Comparison of ENCODE assay signal across 9 mouse cellular contexts in genomic region chr17:32905239-32905638, GRCm38 (mm10). TPM values are rescaled to one million over a fixed set of nuclear protein-coding genes. Genes with fewer than 3 reads are reported as not detected.
DNase-seq lines count a peak whose midpoint lies in the region; ATAC-seq and TF ChIP-seq lines count a peak whose summit lies in the region.
"Had no signal": no experiment of that assay in that cellular context is flagged by ENCODE, and none has a peak within 500 bp of the region (broad histone marks: within the 10 kb centered on the region; RNA-seq: fewer than 3 reads in every experiment).

No protein-coding gene starts in this region.

- TF ChIP-seq POLR2A in embryonic fibroblast, embryonic 13.5 days (IDR thresholded peaks at IDR 0.05; ENCODE audit: low read depth, low read length): no peak

- H3K36me3 ChIP-seq in hindbrain, embryonic 14.5 days (replicated peaks; ENCODE audit: control insufficient read depth, insufficient read depth): no peaks in the 10 kb centered on the region
- no peaks in the 10 kb centered on the region for H3K36me3 ChIP-seq in limb, embryonic 11.5 days (ENCODE audit: control insufficient read depth, insufficient read depth, low read length)
- H3K36me3 ChIP-seq in midbrain, embryonic 12.5 days: no peaks in the 10 kb centered on the region
- no peaks in the 10 kb centered on the region for H3K36me3 ChIP-seq in stomach, embryonic 14.5 days (ENCODE audit: control insufficient read depth, insufficient read depth, low read length)

- no peak overlapping the region for H3K27ac ChIP-seq in embryonic fibroblast, embryonic 13.5 days (ENCODE audit: insufficient read depth, low read length)
- no peak overlapping the region for H3K27ac ChIP-seq in hindbrain, embryonic 14.5 days
- H3K27ac ChIP-seq in limb, embryonic 11.5 days (replicated peaks; ENCODE audit: low read depth, low read length): no peak overlapping the region
- no peak overlapping the region for H3K27ac ChIP-seq in midbrain, embryonic 12.5 days (replicated peaks)
- H3K27ac ChIP-seq in stomach, embryonic 14.5 days (ENCODE audit: low read length): no peak overlapping the region
- H3K27ac ChIP-seq: macrophage had no signal

- H3K4me2 ChIP-seq in hindbrain, embryonic 14.5 days (replicated peaks): peak overlapping the region; percentile 48
- H3K4me2 ChIP-seq in limb, embryonic 11.5 days (ENCODE audit: low read depth, severe bottlenecking): peak overlapping the region; percentile 18; the same call in 1 of the 2 replicates
- H3K4me2 ChIP-seq in midbrain, embryonic 12.5 days (replicated peaks): peak overlapping the region; percentile 46
- peak overlapping the region; percentile 23 for H3K4me2 ChIP-seq in stomach, embryonic 14.5 days (replicated peaks; ENCODE audit: low read depth, low read length)

- 0 out of 2 replicates have a peak, but pooled peaks have one; percentile 48 for ATAC-seq in hindbrain, embryonic 14.5 days (ENCODE audit: low FRiP score)
- no peak for ATAC-seq in limb, embryonic 11.5 days (ENCODE audit: insufficient number of reproducible peaks, low FRiP score, low TSS enrichment, low read depth)
- ATAC-seq in midbrain, embryonic 12.5 days (ENCODE audit: low FRiP score, low read depth): no peak
- ATAC-seq in stomach, embryonic 14.5 days (ENCODE audit: insufficient number of reproducible peaks, insufficient read depth, low FRiP score, low read depth): no peak

- intact Hi-C loops in heart, postnatal 25 days (cut with DNase I): loop anchor here (2.0 kb wide), 1 partner anchor 46 kb away; no protein-coding TSS in a partner anchor

- H3K4me1 ChIP-seq in embryonic fibroblast, embryonic 13.5 days (ENCODE audit: control insufficient read depth, insufficient read depth, low read length): no peaks in the 10 kb centered on the region
- H3K4me1 ChIP-seq in hindbrain, embryonic 14.5 days (replicated peaks; ENCODE audit: control insufficient read depth, insufficient read depth, low read length): no peaks in the 10 kb centered on the region
- no peaks in the 10 kb centered on the region for H3K4me1 ChIP-seq in limb, embryonic 11.5 days (ENCODE audit: control insufficient read depth, insufficient read depth, low read length)
- H3K4me1 ChIP-seq in midbrain, embryonic 12.5 days: no peaks in the 10 kb centered on the region
- H3K4me1 ChIP-seq in stomach, embryonic 14.5 days (ENCODE audit: control insufficient read depth, insufficient read depth, low read length): no peaks in the 10 kb centered on the region

- 14% methylated on average over 19 of the region's 19 CpGs for WGBS in hindbrain, embryonic 14.5 days
- 10% methylated on average over 19 of the region's 19 CpGs for WGBS in limb, embryonic 11.5 days
- WGBS in midbrain, embryonic 12.5 days: 13% methylated on average over 19 of the region's 19 CpGs
- WGBS in stomach, embryonic 14.5 days: 18% methylated on average over 19 of the region's 19 CpGs

- DNase-seq in heart, adult 18-20 months: peak; percentile 27 to 66
- no peak for DNase-seq in heart, postnatal 25 days (ENCODE audit: low spot score)
- peak; percentile 72 for DNase-seq in brain, adult 2 months (ENCODE audit: low read depth, low spot score)
- DNase-seq in hindbrain, embryonic 14.5 days (ENCODE audit: low spot score): peak; percentile 72
- DNase-seq in limb, embryonic 11.5 days (ENCODE audit: low spot score): peak; percentile 71

- H3K9me3 ChIP-seq in hindbrain, embryonic 14.5 days (ENCODE audit: control insufficient read depth, low read length): no peaks in the 10 kb centered on the region
- no peaks in the 10 kb centered on the region for H3K9me3 ChIP-seq in limb, embryonic 11.5 days (ENCODE audit: control insufficient read depth, low read length)
- no peaks in the 10 kb centered on the region for H3K9me3 ChIP-seq in midbrain, embryonic 12.5 days
- H3K9me3 ChIP-seq in stomach, embryonic 14.5 days (ENCODE audit: control insufficient read depth, low read depth, low read length): no peaks in the 10 kb centered on the region

- peaks cover 3% of the 10 kb centered on the region; the same call in 1 of the 2 replicates for H3K27me3 ChIP-seq in hindbrain, embryonic 14.5 days (ENCODE audit: control insufficient read depth, insufficient read depth, low read length)
- H3K27me3 ChIP-seq in limb, embryonic 11.5 days (ENCODE audit: control insufficient read depth, insufficient read depth, low read length): no peaks in the 10 kb centered on the region
- H3K27me3 ChIP-seq in midbrain, embryonic 12.5 days: peaks cover 11% of the 10 kb centered on the region; the same call in 1 of the 2 replicates
- H3K27me3 ChIP-seq in stomach, embryonic 14.5 days (ENCODE audit: control insufficient read depth, insufficient read depth, low read length): no peaks in the 10 kb centered on the region

- no peak overlapping the region for H3K4me3 ChIP-seq in embryonic fibroblast, embryonic 13.5 days (ENCODE audit: insufficient read depth, low read length)
- peak overlapping the region; percentile 19 for H3K4me3 ChIP-seq in hindbrain, embryonic 14.5 days (replicated peaks; ENCODE audit: low read length)
- no peak overlapping the region for H3K4me3 ChIP-seq in limb, embryonic 11.5 days (ENCODE audit: low read depth, low read length)
- peak overlapping the region; percentile 19; the same call in 1 of the 2 replicates for H3K4me3 ChIP-seq in midbrain, embryonic 12.5 days
- H3K4me3 ChIP-seq in stomach, embryonic 14.5 days (ENCODE audit: low read depth, low read length): no peak overlapping the region

- H3K9ac ChIP-seq in hindbrain, embryonic 14.5 days: peak overlapping the region; percentile 44; the same call in 1 of the 2 replicates
- H3K9ac ChIP-seq in limb, embryonic 11.5 days (ENCODE audit: low read length): no peak overlapping the region
- H3K9ac ChIP-seq in midbrain, embryonic 12.5 days (replicated peaks): no peak overlapping the region
- H3K9ac ChIP-seq in stomach, embryonic 14.5 days (replicated peaks; ENCODE audit: low read depth, low read length): no peak overlapping the region

- TF ChIP-seq CTCF in embryonic fibroblast, embryonic 13.5 days (IDR thresholded peaks at IDR 0.05; ENCODE audit: borderline replicate concordance, insufficient read depth, low read length): peak; percentile 41; the same call in 1 of the 2 replicates

RNA-seq across cellular contexts. Expression of gene Cyp4f14, which starts 11.9 kb away (rescaled TPM):
- total RNA-seq in heart, adult 18-20 months (2021): under 1 TPM in 1 of 2 experiments, not detected in 1; 0.22 TPM
- not detected for total RNA-seq in heart, postnatal 25 days (2021)
- not detected in 2 replicates for polyA plus RNA-seq in embryonic fibroblast, embryonic 13.5 days (2011; ENCODE audit: insufficient read length, low read depth, missing spikeins)
- polyA plus RNA-seq in hindbrain, embryonic 14.5 days (2014; fragmentation: Nextera tagmentation; extraction: Ambion mirVana): 0.10 TPM in 1 of 2 replicates, not detected in the other
- polyA plus RNA-seq in limb, embryonic 11.5 days (2014; fragmentation: Nextera tagmentation; extraction: Ambion mirVana): 0.09 TPM in 1 of 2 replicates, not detected in the other
- polyA plus RNA-seq in midbrain, embryonic 12.5 days (2016; fragmentation: Nextera tagmentation; extraction: Ambion mirVana): not detected in 2 replicates
- polyA plus RNA-seq in stomach, embryonic 14.5 days (2014; fragmentation: Nextera tagmentation; extraction: Ambion mirVana): not detected in 2 replicates
- polyA plus RNA-seq: macrophage had no signal

RNA-seq across cellular contexts. Expression of gene Zfp870, which starts 13.8 kb away (rescaled TPM):
- total RNA-seq in heart, adult 18-20 months (2021): 1 to 10 TPM; 6.1 to 7.8 TPM
- 10 to 100 TPM in 1 of 2 experiments, 1 to 10 TPM in 1; 9.3 to 10.4 TPM for total RNA-seq in heart, postnatal 25 days (2021)
- polyA plus RNA-seq in embryonic fibroblast, embryonic 13.5 days (2011; ENCODE audit: insufficient read length, low read depth, missing spikeins): 9.1 and 10.7 TPM in 2 replicates
- 7.9 and 10.1 TPM in 2 replicates for polyA plus RNA-seq in hindbrain, embryonic 14.5 days (2014; fragmentation: Nextera tagmentation; extraction: Ambion mirVana)
- polyA plus RNA-seq in limb, embryonic 11.5 days (2014; fragmentation: Nextera tagmentation; extraction: Ambion mirVana): 8.4 and 9.8 TPM in 2 replicates
- 8.9 TPM in 2 replicates for polyA plus RNA-seq in midbrain, embryonic 12.5 days (2016; fragmentation: Nextera tagmentation; extraction: Ambion mirVana)
- 6.0 and 8.7 TPM in 2 replicates for polyA plus RNA-seq in stomach, embryonic 14.5 days (2014; fragmentation: Nextera tagmentation; extraction: Ambion mirVana)

RNA-seq across cellular contexts. Expression of gene Cyp4f13, which starts 42.0 kb away (rescaled TPM):
- total RNA-seq in heart, adult 18-20 months (2021): 10 to 100 TPM in 1 of 2 experiments, 1 to 10 TPM in 1; 8.7 to 12.9 TPM
- total RNA-seq in heart, postnatal 25 days (2021): 10 to 100 TPM; 10.9 to 12.3 TPM
- polyA plus RNA-seq in embryonic fibroblast, embryonic 13.5 days (2011; ENCODE audit: insufficient read length, low read depth, missing spikeins): 10.0 and 14.2 TPM in 2 replicates
- polyA plus RNA-seq in hindbrain, embryonic 14.5 days (2014; fragmentation: Nextera tagmentation; extraction: Ambion mirVana): 9.4 and 10.1 TPM in 2 replicates
- polyA plus RNA-seq in limb, embryonic 11.5 days (2014; fragmentation: Nextera tagmentation; extraction: Ambion mirVana): 2.7 and 4.1 TPM in 2 replicates
- polyA plus RNA-seq in midbrain, embryonic 12.5 days (2016; fragmentation: Nextera tagmentation; extraction: Ambion mirVana): 5.5 and 5.9 TPM in 2 replicates
- 12.3 and 18.8 TPM in 2 replicates for polyA plus RNA-seq in stomach, embryonic 14.5 days (2014; fragmentation: Nextera tagmentation; extraction: Ambion mirVana)

Comparison
In these comparisons a context has a peak if more than half of its experiments do, and no peak if none do; other contexts are left out.
1. H3K4me3 ChIP-seq: peak in hindbrain, embryonic 14.5 days (single experiment) and midbrain, embryonic 12.5 days (single experiment); none in embryonic fibroblast, embryonic 13.5 days (single experiment), limb, embryonic 11.5 days (single experiment) and stomach, embryonic 14.5 days (single experiment).
2. Peak in every context shown above with its lines, with median percentiles within 50 percentile points of each other: H3K4me2 ChIP-seq.